Mouse (Mus musculus) intestine, postnatal 0 days (tissue): ENCODE measurements at regions not wholly inside any gene's neighbourhood (a gene's known extent, or its start where the extent isn't known, plus 50 kb on each side); places are given as distances from the start of the nearest gene placed in this dataset.
A peak's percentile ranks its signal among the peaks of the same experiment; 100 is the strongest.

Experiments
- ATAC-seq: fragments of 200-750 bp; cut with Nextera tagmentation; 2 replicates; pipeline ENCODE4 v1.8.0; 2017; ENCODE audit warnings: mild to moderate bottlenecking, moderate TSS enrichment, moderate library complexity
- H3K27ac ChIP-seq: fragments of 300-500 bp; sonication (generic); 2 replicates; pipeline ENCODE4 v1.5.1; 2014; ENCODE audit warnings: mild to moderate bottlenecking, low read depth, low read length, moderate library complexity
- H3K27me3 ChIP-seq: fragments of 300-500 bp; sonication (generic); replicated peaks from 2 replicates; pipeline ENCODE4 v1.6.1; 2014; ENCODE audit warnings: low read length, mixed read lengths; ENCODE audit not compliant: control insufficient read depth, insufficient read depth
- H3K36me3 ChIP-seq: fragments of 300-500 bp; sonication (generic); 2 replicates; pipeline ENCODE4 v1.6.1; 2014; ENCODE audit warnings: mild to moderate bottlenecking, moderate library complexity; ENCODE audit not compliant: control insufficient read depth, insufficient read depth
- H3K4me1 ChIP-seq: fragments of 300-500 bp; sonication (generic); replicated peaks from 2 replicates; pipeline ENCODE4 v1.6.1; 2014; ENCODE audit warnings: antibody characterized with exemption, low read length, mixed read lengths; ENCODE audit not compliant: control insufficient read depth, insufficient read depth
- H3K4me2 ChIP-seq: fragments of 300-500 bp; sonication (generic); replicated peaks from 2 replicates; pipeline ENCODE4 v1.6.1; 2014; ENCODE audit warnings: low read depth, mild to moderate bottlenecking, moderate library complexity
- H3K4me3 ChIP-seq: fragments of 300-500 bp; sonication (generic); 2 replicates; pipeline ENCODE4 v1.5.1; 2014; ENCODE audit warnings: low read depth, low read length
- H3K9ac ChIP-seq: fragments of 300-500 bp; sonication (generic); 2 replicates; pipeline ENCODE4 v1.6.1; 2014; ENCODE audit warnings: mild to moderate bottlenecking, low read depth, low read length
- H3K9me3 ChIP-seq: fragments of 300-500 bp; sonication (generic); 2 replicates; pipeline ENCODE4 v1.6.1; 2016; ENCODE audit warnings: mixed run types; ENCODE audit not compliant: control insufficient read depth
- CTCF ChIP-seq: sonication (generic); IDR thresholded peaks from 2 replicates; pipeline ENCODE4 v1.5.1; 2016; ENCODE audit warnings: low read depth, mild to moderate bottlenecking, control low read depth, antibody characterized with exemption, moderate library complexity
- WGBS: fragments of 180-500 bp; shearing (Covaris S2); extraction: QIAGEN DNeasy Blood & Tissue Kit; methylation state at CpG from one replicate; pipeline ENCODE4 v1.1.7; 2014; 5-methylcytosine and 5-hydroxymethylcytosine counted together

DNA sequence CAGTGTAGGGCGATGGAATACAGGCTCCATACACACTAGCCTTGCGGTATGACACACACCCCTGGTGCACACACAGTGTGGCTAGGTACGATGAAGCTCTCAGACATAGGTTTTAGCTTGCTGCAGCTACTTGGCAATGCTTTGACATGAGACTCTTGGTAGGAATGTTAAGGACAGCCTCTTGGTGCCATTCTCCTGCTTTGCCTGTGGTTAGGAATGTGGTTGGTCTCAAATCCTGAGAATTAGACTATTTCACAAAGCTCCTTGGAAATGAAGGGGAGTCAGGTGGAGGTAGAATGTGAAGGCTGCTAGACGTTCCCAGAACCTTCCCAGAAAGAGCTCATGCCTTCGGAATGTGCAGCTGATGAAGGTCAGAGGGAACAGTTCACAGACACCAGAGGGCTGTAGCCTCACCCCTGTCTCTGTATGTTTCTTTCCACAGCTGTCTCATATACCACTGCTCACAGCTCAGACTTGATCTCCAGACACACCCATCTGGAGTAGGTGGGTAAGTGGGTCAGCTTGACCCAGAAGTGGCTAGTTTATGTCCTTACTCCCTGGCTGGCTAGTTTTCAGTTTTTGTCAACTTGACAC is 66.9 kb upstream of the Tgfbr2 start:
- no peak for TF ChIP-seq CTCF
- Histone ChIP-seq H3K9me3 (no peaks in the 10 kb centered on the region), H3K27ac (no peak overlapping the region), H3K36me3 (no peaks in the 10 kb centered on the region), H3K4me3 (no peak overlapping the region), H3K4me2 (no peak overlapping the region), H3K9ac (no peak overlapping the region), H3K4me1 (no peaks in the 10 kb centered on the region), H3K27me3 (no peaks in the 10 kb centered on the region)
- 80% methylated on average over 5 of the region's 5 CpGs for WGBS
- no peak for ATAC-seq

DNA sequence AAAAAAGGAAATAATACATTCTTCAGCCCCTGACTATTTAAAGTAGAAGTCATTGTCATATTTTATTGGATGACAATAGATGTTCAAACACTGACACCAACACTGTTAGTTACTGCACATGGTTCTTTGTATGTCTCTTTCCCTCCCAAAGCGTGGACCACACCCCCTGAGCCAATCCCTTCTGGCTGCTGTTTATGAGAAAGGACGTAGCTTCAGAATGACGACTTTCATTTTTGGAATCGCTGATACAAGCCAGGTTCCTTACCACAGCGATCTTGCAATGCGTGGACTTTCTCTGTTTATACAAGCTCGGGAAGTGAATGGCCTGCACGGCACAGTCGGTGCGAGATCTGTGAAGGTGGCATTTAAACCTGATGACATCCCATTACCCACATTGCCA is 66.1 kb upstream of the Tgfbr2 start:
- WGBS = 34% methylated on average over 10 of the region's 10 CpGs
- H3K27ac ChIP-seq = no peak overlapping the region
- H3K9ac ChIP-seq = no peak overlapping the region
- TF ChIP-seq CTCF = no peak
- no peaks in the 10 kb centered on the region for H3K27me3 ChIP-seq
- H3K9me3 ChIP-seq = no peaks in the 10 kb centered on the region
- H3K4me1 ChIP-seq = no peaks in the 10 kb centered on the region
- H3K4me3 ChIP-seq = no peak overlapping the region
- peak overlapping the region; percentile 38 for H3K4me2 ChIP-seq
- ATAC-seq = 0 out of 2 replicates have a peak, but pooled peaks have one; percentile 8
- H3K36me3 ChIP-seq = no peaks in the 10 kb centered on the region

- no peaks in the 10 kb centered on the region for H3K27me3 ChIP-seq
- no peak for TF ChIP-seq CTCF
- H3K4me2 ChIP-seq = no peak overlapping the region
Observed at GRCm38 (mm10) chr9:116236836-116237235, 61.7 kb upstream of the Tgfbr2 start.

DNA sequence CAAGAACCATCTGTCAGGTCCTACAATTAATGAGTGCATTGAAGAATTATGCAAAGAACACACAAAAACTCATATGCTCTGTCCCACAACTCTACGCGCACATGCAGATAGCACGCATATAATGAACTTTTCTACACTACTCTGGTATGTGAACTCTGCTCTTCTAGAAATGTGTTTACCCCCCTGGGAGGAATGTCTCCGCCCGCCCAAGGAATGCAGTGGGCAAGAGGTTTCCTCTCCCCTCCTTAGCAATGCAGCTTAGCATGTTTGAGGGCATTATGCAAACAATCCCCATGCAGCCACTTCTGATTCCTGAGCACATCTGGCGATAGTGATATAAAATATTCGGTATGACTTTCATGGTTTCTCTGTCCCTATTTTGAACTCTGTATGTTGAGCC is 59.0 kb upstream of the Tgfbr2 start:
- H3K27ac ChIP-seq = no peak overlapping the region
- no peak overlapping the region for H3K4me3 ChIP-seq
- H3K4me2 ChIP-seq = no peak overlapping the region
- no peak for TF ChIP-seq CTCF
- WGBS = 57% methylated on average over 7 of the region's 7 CpGs
- no peak for ATAC-seq
- no peaks in the 10 kb centered on the region for H3K9me3 ChIP-seq
- H3K27me3 ChIP-seq = no peaks in the 10 kb centered on the region
- H3K36me3 ChIP-seq = no peaks in the 10 kb centered on the region
- no peak overlapping the region for H3K9ac ChIP-seq
- no peaks in the 10 kb centered on the region; the same call in 1 of the 2 replicates for H3K4me1 ChIP-seq

More at GRCm38 (mm10) chr9:116236836-116237235, 61.7 kb upstream of the Tgfbr2 start:
- ATAC-seq = no peak
- Histone ChIP-seq H3K27ac (no peak overlapping the region), H3K9me3 (no peaks in the 10 kb centered on the region), H3K4me1 (no peaks in the 10 kb centered on the region; the same call in 1 of the 2 replicates), H3K9ac (no peak overlapping the region), H3K4me3 (no peak overlapping the region), H3K36me3 (no peaks in the 10 kb centered on the region)

GRCm38 (mm10) chr9:116232386-116232785 is 57.2 kb upstream of the Tgfbr2 start:
- no peak overlapping the region for H3K9ac ChIP-seq
- H3K4me1 ChIP-seq = no peaks in the 10 kb centered on the region; the same call in 1 of the 2 replicates
- no peak for ATAC-seq
- H3K4me3 ChIP-seq = no peak overlapping the region
- H3K27ac ChIP-seq = no peak overlapping the region
- H3K9me3 ChIP-seq = no peaks in the 10 kb centered on the region
- TF ChIP-seq CTCF = no peak
- WGBS = 88% methylated on average over 10 of the region's 10 CpGs
- no peaks in the 10 kb centered on the region for H3K27me3 ChIP-seq
- no peaks in the 10 kb centered on the region for H3K36me3 ChIP-seq
- no peak overlapping the region for H3K4me2 ChIP-seq

DNA sequence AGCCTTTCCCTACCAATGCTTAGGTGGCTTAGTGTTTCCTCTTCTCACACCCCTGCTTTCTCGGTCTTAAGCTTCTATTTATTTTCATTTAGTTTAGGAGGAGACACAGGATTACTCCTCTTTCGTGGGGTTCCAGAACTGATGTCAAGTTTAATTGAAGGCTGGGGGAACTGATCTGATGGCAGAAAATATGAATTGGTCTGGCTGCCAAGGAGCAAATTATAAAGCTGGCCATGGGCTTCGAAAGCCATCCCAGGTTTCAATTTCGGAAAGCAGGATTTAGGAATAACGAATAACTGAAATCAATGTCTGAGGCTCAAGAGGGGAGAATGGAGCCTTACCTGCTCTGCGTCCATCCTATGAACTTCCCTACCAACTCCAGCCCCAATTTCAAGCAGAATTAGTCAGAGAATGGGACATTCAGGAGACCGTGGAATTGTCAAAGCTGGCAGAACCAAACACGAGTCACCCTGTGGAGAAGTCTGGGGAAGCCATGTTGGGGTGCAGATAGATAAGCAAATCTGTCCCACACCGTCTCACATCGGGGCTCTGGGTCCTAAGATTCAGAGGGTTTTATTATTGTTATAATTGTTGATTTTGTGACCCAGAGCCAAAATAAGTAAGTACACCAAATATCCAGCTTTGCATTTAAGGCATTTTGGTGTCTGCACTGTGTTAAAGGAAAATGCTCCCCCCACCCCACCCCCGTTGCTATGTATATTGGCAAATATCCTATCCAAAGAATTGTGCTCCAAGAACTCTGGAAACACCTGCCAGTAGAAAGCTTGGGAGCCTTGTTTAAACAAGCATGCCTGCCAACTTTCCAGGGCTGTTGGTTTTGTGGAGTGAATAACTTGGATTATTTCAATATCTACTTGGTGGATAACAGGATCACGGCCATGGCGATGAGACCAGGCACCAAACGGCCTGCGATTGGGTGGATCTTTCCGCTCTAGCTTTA is 56.5 kb upstream of the Tgfbr2 start:
- no peak for TF ChIP-seq CTCF
- no peaks in the 10 kb centered on the region for H3K27me3 ChIP-seq
- H3K4me1 ChIP-seq = no peaks in the 10 kb centered on the region; the same call in 1 of the 2 replicates
- H3K27ac ChIP-seq = no peak overlapping the region
- 77% methylated on average over 16 of the region's 16 CpGs for WGBS
- no peaks in the 10 kb centered on the region for H3K9me3 ChIP-seq
- no peak overlapping the region for H3K4me3 ChIP-seq
- H3K9ac ChIP-seq = no peak overlapping the region
- no peak overlapping the region for H3K4me2 ChIP-seq
- no peaks in the 10 kb centered on the region for H3K36me3 ChIP-seq
- ATAC-seq = no peak
